Mouse (Mus musculus) forebrain, embryonic 15.5 days (tissue): Measurements from ENCODE around the gene Ckap5. TPM values are rescaled to one million over a fixed set of nuclear protein-coding genes. Genes with fewer than 3 reads are reported as not detected.
A peak's percentile ranks its signal among the peaks of the same experiment; 100 is the strongest.
"Not testable (repeated sequence)": the region's sequence is repeated elsewhere in the genome, so short reads cannot be mapped to it uniquely, and the experiment has no call there.

Experiments used
- ATAC-seq: fragments of 200-750 bp; cut with Nextera tagmentation; replicated peaks from 2 replicates; pipeline ENCODE4 v1.8.0; 2017; ENCODE audit warnings: mild to moderate bottlenecking, moderate TSS enrichment, moderate library complexity
- H3K27ac ChIP-seq: fragments of 300-500 bp; sonication (generic); replicated peaks from 2 replicates; pipeline ENCODE4 v1.5.1; 2015; ENCODE audit warnings: mild to moderate bottlenecking, inconsistent platforms
- H3K27me3 ChIP-seq: fragments of 300-500 bp; sonication (generic); 2 replicates; pipeline ENCODE4 v1.6.1; 2015; ENCODE audit warnings: inconsistent platforms
- H3K36me3 ChIP-seq: fragments of 300-500 bp; sonication (generic); 2 replicates; pipeline ENCODE4 v1.6.1; 2015; ENCODE audit warnings: mild to moderate bottlenecking, inconsistent platforms
- H3K4me1 ChIP-seq: fragments of 300-500 bp; sonication (generic); 2 replicates; pipeline ENCODE4 v1.6.1; 2015; ENCODE audit warnings: inconsistent platforms
- H3K4me2 ChIP-seq: fragments of 300-500 bp; sonication (generic); replicated peaks from 2 replicates; pipeline ENCODE4 v1.6.1; 2015; ENCODE audit warnings: mild to moderate bottlenecking, inconsistent platforms
- H3K4me3 ChIP-seq: fragments of 300-500 bp; sonication (generic); 2 replicates; pipeline ENCODE4 v1.5.1; 2015; ENCODE audit warnings: mild to moderate bottlenecking, inconsistent platforms
- H3K9ac ChIP-seq: fragments of 300-500 bp; sonication (generic); replicated peaks from 2 replicates; pipeline ENCODE4 v1.6.1; 2015; ENCODE audit warnings: mild to moderate bottlenecking, inconsistent platforms
- H3K9me3 ChIP-seq: fragments of 300-500 bp; sonication (generic); 2 replicates; pipeline ENCODE4 v1.6.1; 2016; ENCODE audit warnings: inconsistent platforms
- WGBS: fragments of 180-500 bp; shearing (Covaris S2); methylation state at CpG from one replicate; pipeline ENCODE4 v1.1.7; 2015; ENCODE audit warnings: mixed read lengths; 5-methylcytosine and 5-hydroxymethylcytosine counted together
- polyA plus RNA-seq: library from polyadenylated mRNA; unstranded; fragments of >200 nt; fragmentation: Nextera tagmentation; extraction: Ambion mirVana; gene quantifications from 2 replicates; pipeline ENCODE4 v1.2.1, GENCODE M21; 2015

Ckap5 gene
- polyA plus RNA-seq, 1 experiment from 2014 or later: 139 TPM

DNA sequence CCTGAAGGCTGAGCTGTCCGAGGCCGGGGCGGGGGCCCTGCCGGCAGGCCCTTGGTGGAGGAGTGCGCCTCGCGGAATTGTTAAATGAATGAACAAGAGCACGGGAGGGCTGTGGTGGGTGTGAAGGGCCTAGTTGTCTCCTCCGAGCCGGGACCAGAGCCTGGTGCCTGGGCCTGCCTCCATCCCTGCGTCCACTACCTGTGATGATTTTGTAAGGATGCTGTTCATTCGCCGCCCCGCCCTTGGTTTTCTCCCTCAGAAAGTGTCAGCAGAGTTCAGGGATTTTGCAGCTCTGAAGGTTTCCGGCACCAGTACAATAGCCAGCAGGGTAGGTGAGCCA lies 555 bp downstream of the Ckap5 start:
- Histone ChIP-seq H3K4me3 (peak overlapping the region; percentile 89), H3K9me3 (no peaks in the 10 kb centered on the region), H3K36me3 (0 out of 2 replicates have a peak, but pooled peaks cover 11% of the 10 kb centered on the region), H3K4me2 (peak overlapping the region; percentile 60), H3K4me1 (peaks cover 8% of the 10 kb centered on the region), H3K27ac (peak overlapping the region; percentile 82), H3K9ac (peak overlapping the region; percentile 93), H3K27me3 (no peaks in the 10 kb centered on the region)
- peak; percentile 82 for ATAC-seq
- under 1% methylated on average over 15 of the region's 15 CpGs for WGBS

DNA sequence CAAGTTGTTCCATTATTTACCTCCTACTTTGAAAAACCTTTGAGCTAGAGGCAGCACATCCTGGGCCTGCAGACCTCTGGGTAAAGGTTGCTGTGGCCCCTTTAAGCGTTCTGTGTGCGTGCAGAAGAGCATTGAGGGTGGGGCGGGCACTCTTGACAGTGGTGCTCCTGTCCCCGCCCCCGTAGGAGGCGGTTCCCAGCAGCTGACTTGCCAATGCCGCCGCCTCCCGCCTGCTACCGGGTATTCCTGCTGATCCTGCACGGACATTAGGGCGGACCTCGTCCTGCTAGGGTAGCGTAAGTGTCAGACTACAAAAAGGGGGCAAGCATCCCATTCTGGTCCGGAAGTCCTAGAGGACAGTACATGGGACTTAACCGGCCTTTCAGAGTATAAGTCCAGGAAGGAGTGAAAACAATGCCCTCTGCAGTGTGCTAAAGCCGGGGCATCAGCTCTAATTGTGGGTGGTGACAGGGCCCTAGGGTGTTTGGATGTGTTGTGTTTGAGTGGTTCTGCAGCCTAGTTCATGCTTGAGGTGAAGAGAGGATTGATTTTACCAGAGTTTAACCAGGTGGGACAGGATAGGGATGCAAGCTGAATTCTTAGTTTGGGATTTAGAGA lies 11.1 kb downstream of the Ckap5 start:
- 2% methylated on average over 17 of the region's 17 CpGs for WGBS
- peak overlapping the region; percentile 44 for H3K4me2 ChIP-seq

DNA sequence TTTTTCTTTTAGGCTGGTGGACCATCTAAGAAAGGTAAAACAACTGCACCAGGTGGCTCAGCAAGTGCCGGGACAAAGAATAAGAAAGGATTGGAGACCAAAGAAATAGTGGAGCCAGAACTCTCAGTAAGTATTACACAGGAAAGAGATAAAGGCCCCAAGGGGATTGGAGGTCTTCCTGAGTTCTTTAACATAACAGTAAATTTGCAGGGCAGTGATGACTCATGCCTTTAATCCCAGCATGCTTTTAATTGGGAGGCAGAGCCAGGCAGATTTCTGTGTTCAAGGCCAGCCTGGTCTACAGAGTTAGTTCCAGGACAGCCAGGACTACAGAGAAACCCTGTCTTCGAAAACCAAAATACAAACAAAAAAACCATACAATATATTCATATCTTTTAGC lies 41.6 kb downstream of the Ckap5 start:
- no peak overlapping the region for H3K4me2 ChIP-seq
- no peak overlapping the region for H3K4me3 ChIP-seq
- H3K36me3 ChIP-seq: peaks cover 81% of the 10 kb centered on the region
- no peak overlapping the region for H3K9ac ChIP-seq
- ATAC-seq: no peak
- H3K4me1 ChIP-seq: no peaks in the 10 kb centered on the region
- 98% methylated on average over 2 of the region's 2 CpGs for whole genome bisulfite sequencing
- H3K27ac ChIP-seq: no peak overlapping the region
- H3K27me3 ChIP-seq: no peaks in the 10 kb centered on the region
- no peaks in the 10 kb centered on the region for H3K9me3 ChIP-seq

More for the DNA sequence above, 11.1 kb downstream of the Ckap5 start:
- ATAC-seq: peak; percentile 80
- Histone ChIP-seq H3K4me1 (peaks cover 22% of the 10 kb centered on the region), H3K9me3 (no peaks in the 10 kb centered on the region), H3K27ac (no peak overlapping the region), H3K4me3 (peak overlapping the region; percentile 34), H3K9ac (peak overlapping the region; percentile 33; the same call in 1 of the 2 replicates), H3K36me3 (no peaks in the 10 kb centered on the region), H3K27me3 (no peaks in the 10 kb centered on the region)

DNA sequence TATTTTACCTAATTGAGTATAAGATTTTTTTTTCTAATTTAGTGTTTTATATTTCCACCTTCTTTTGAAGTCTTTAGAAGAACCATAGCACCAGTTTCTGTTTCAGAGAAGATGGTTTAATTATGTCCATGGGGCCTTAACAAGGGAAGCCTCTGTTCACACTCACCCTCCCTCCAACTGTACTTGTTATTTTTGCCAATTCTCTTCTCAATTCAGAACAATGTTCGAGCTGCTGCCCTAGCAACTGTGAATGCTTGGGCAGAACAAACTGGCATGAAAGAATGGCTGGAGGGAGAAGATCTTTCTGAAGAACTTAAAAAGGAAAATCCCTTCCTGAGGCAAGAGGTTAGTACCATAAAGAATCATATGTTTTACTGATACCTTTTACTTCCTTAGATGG lies 54.3 kb downstream of the Ckap5 start:
- no peak overlapping the region for H3K4me3 ChIP-seq
- ATAC-seq: no peak
- no peaks in the 10 kb centered on the region for H3K9me3 ChIP-seq
- no peaks in the 10 kb centered on the region for H3K27me3 ChIP-seq
- H3K4me1 ChIP-seq: no peaks in the 10 kb centered on the region
- 0 out of 2 replicates have a peak overlapping the region, but pooled peaks have one; percentile 8 for H3K27ac ChIP-seq
- H3K9ac ChIP-seq: no peak overlapping the region
- WGBS: 50% methylated on average over 1 of the region's 1 CpGs
- no peak overlapping the region for H3K4me2 ChIP-seq
- H3K36me3 ChIP-seq: peaks cover 72% of the 10 kb centered on the region

DNA sequence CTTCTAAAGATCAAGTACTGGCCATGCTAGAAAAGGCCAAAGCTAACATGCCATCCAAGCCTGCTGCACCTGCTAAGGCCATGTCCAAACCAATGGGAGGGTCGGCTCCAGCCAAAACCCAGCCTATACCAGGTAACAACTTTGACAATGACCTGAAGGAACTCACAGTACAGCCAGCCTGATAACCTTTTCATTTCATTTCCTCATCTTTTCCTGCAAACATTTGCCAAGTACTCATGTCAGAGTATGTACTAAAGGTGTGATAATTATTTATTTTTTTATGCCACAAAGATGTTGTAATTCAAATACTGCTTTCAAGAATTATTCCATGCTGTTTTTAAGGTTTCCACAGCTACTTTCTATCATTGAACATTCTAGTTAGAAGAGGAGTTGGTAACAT lies 59.7 kb downstream of the Ckap5 start:
- 97% methylated on average over 1 of the region's 1 CpGs for WGBS
- no peaks in the 10 kb centered on the region for H3K4me1 ChIP-seq
- no peaks in the 10 kb centered on the region for H3K9me3 ChIP-seq
- H3K36me3 ChIP-seq: peaks cover 68% of the 10 kb centered on the region
- no peak overlapping the region for H3K4me2 ChIP-seq
- no peak for ATAC-seq
- no peak overlapping the region for H3K4me3 ChIP-seq
- no peak overlapping the region for H3K9ac ChIP-seq
- H3K27me3 ChIP-seq: no peaks in the 10 kb centered on the region
- no peak overlapping the region for H3K27ac ChIP-seq

DNA sequence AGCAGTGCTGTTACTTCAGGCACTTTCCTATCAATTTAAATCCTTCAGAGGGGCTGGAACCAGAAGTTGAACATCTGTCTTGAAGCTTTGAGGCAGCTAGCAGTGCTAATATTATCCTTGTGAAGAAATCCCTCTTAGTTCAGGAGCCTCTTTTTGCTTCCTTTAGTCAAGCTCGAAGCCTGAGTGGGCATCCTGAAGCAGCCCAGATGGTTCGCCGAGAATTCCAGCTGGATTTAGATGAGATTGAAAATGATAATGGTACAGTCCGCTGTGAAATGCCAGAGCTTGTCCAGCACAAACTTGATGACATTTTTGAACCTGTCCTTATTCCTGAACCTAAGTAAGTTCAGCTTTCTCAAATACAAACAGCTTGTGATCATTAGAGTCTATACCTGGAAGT lies 73.9 kb downstream of the Ckap5 start:
- Histone ChIP-seq H3K9me3 (no peaks in the 10 kb centered on the region), H3K27ac (no peak overlapping the region), H3K9ac (no peak overlapping the region), H3K4me1 (no peaks in the 10 kb centered on the region), H3K4me3 (no peak overlapping the region), H3K4me2 (no peak overlapping the region), H3K36me3 (peaks cover 81% of the 10 kb centered on the region), H3K27me3 (no peaks in the 10 kb centered on the region)
- 96% methylated on average over 4 of the region's 4 CpGs for WGBS
- no peak for ATAC-seq

DNA sequence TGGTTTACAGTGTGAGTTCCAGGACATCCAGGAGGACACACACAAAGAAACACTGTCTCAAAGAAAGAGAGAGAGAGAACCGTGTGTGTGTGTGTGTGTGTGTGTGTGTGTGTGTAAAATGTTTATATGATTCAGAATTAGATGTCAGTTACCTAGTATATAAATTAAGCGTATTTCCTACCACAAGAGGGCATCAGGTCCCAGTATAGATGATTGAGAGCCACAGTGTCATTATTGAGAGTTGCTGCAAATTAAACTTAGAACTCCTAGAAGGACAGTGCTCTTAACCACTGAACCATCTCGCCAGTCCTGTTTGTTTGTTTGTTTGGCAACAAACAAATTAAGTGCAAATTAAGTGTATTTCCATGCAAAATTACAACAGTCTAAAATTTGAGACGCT lies 75.8 kb downstream of the Ckap5 start:
- 96% methylated on average over 4 of the region's 4 CpGs for WGBS
- Histone ChIP-seq H3K27me3 (no peaks in the 10 kb centered on the region), H3K9ac (no peak overlapping the region)

DNA sequence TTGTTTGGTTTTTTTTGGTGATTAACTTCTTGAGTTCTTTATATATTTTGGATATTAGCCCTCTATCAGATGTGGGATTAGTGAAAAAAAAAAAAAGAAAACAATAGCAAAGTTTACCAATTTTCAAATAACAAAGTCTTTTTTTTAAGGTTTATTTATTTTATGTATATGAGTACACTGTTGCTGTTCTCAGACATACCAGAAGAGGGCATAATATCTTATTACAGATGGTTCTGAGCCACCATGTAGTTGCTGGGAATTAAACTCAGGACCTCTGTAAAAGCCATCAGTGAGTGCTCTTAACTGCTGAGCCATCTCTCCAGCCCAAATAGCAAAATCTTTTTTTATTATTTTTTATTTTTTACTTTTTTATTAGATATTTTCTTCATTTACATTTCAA lies 82.8 kb downstream of the Ckap5 start:
- H3K4me1 ChIP-seq, H3K9ac ChIP-seq, H3K4me2 ChIP-seq, H3K4me3 ChIP-seq, H3K27ac ChIP-seq, H3K9me3 ChIP-seq, H3K27me3 ChIP-seq, ATAC-seq: not testable (repeated sequence)
- H3K36me3 ChIP-seq: peaks cover 62% of the 10 kb centered on the region

More for the DNA sequence above, 75.8 kb downstream of the Ckap5 start:
- H3K4me2 ChIP-seq: no peak overlapping the region
- H3K9me3 ChIP-seq: no peaks in the 10 kb centered on the region
- H3K36me3 ChIP-seq: peaks cover 77% of the 10 kb centered on the region
- ATAC-seq: no peak
- no peak overlapping the region for H3K27ac ChIP-seq
- no peak overlapping the region for H3K4me3 ChIP-seq
- H3K4me1 ChIP-seq: no peaks in the 10 kb centered on the region

DNA sequence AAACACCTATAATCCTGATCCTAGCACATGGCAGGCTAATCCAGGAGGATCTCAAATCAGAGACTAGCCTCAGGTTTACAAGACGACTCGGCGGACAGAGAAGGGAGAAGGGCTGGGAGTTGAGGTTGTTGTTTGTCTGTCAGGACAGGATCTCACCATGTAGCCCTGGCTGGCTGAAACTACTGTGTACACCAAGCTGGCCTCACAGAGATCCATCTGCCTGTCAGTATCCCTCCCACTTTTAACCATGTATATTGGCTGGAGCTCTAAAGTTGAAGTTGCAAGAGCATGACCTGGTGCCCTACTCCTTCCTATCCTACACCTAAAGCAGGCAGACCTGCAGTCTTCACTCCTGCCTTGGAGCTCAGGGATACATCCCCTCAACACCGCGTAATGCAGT lies 95.8 kb downstream of the Ckap5 start:
- H3K9me3 ChIP-seq: no peaks in the 10 kb centered on the region
- 89% methylated on average over 5 of the region's 5 CpGs for WGBS
- peaks cover 62% of the 10 kb centered on the region for H3K36me3 ChIP-seq
- no peaks in the 10 kb centered on the region for H3K4me1 ChIP-seq
- no peaks in the 10 kb centered on the region for H3K27me3 ChIP-seq
- H3K4me2 ChIP-seq: no peak overlapping the region
- no peak overlapping the region for H3K4me3 ChIP-seq
- no peak for ATAC-seq
- no peak overlapping the region for H3K9ac ChIP-seq
- H3K27ac ChIP-seq: no peak overlapping the region

DNA sequence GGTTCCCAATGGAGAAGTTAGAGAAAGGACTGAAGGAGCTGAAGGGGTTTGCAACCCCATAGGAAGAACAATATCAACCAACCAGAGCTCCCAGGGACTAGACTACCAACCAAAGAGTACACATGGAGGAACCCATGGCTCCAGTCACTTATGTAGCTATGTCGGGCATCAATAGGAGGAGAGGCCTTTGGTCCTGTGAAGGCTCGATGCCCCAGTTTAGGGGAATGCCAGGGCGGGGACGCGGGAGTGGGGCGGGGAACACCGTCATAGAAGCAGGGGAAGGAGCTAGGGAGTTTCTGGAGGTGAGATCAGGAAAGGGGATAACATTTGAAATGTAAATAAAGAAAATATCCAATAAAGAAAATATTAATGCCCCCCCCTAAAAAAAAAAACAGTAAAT lies 96.8 kb downstream of the Ckap5 start:
- not testable (repeated sequence) for H3K4me3 ChIP-seq, H3K4me1 ChIP-seq, H3K9me3 ChIP-seq, ATAC-seq, H3K9ac ChIP-seq, H3K27me3 ChIP-seq, H3K27ac ChIP-seq, H3K4me2 ChIP-seq
- 96% methylated on average over 7 of the region's 7 CpGs for WGBS
- peaks cover 51% of the 10 kb centered on the region for H3K36me3 ChIP-seq

DNA sequence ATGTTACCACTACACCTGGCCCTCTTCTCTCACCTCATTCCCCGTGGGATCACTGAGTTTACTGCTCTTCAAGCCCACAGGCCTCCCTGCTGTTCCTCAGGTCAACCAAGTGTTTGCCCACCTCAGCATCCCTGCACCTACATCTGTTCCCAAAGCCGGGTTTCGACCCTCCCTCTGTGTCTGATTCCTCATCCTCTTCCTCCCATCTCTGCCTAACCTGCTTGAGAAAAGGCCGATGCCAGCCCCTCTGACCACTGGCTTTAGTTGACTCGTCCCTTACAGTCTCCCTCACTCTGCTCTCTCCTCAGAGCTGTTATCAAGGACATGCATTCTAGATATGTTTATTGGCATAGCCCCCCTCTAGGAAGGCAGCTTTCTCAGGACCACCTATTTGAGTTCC lies 100.9 kb downstream of the Ckap5 start:
- Histone ChIP-seq H3K9me3 (no peaks in the 10 kb centered on the region), H3K27me3 (no peaks in the 10 kb centered on the region), H3K4me1 (no peaks in the 10 kb centered on the region), H3K4me2 (no peak overlapping the region), H3K36me3 (peaks cover 12% of the 10 kb centered on the region; the same call in 1 of the 2 replicates), H3K9ac (no peak overlapping the region), H3K4me3 (no peak overlapping the region), H3K27ac (no peak overlapping the region)
- no peak for ATAC-seq
- 74% methylated on average over 5 of the region's 5 CpGs for WGBS

DNA sequence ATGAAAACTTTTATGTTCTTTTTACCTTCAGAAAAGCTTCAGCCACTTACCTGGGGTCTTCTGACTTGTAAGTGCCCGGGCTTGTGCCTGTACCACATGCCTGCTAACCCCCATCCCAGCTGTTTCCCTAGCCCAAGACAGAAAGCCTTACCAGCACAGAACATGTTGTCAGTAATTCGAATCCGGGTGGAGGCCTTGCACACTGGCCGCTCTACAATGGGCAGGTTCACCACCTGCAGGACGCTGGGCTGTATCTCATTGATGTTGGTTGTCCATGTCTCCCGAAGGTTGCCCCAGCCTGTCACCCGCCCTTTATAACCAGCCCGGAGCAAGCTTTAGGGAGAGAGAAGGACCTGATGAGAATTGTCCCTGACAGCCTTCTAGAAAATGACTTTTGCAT lies 101.6 kb downstream of the Ckap5 start:
- no peaks in the 10 kb centered on the region for H3K9me3 ChIP-seq
- no peak overlapping the region for H3K4me2 ChIP-seq
- no peaks in the 10 kb centered on the region for H3K27me3 ChIP-seq
- peaks cover 8% of the 10 kb centered on the region; the same call in 1 of the 2 replicates for H3K36me3 ChIP-seq
- H3K4me3 ChIP-seq: no peak overlapping the region
- no peak for ATAC-seq
- no peaks in the 10 kb centered on the region for H3K4me1 ChIP-seq
- H3K27ac ChIP-seq: no peak overlapping the region
- no peak overlapping the region for H3K9ac ChIP-seq
- 95% methylated on average over 8 of the region's 8 CpGs for WGBS

DNA sequence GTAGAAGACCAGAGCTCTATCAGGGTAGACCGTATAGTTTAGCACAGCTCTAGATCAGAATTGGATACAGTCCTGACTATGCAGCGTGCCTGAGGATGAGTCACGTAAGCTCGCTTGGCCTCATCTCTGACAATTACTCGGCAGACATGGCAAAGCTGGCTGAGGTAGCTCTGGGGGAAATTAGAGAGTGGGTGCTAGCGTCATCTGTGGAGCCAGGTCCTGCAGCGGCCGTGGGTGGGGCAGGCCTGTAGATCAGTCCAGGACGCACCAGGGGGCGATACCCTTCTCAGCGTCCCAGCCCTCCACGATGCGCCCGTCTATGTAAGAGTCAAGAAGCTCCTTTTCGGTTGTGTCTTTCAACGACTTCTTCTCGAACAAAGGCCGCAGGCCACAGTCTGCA lies 103.1 kb downstream of the Ckap5 start:
- no peak overlapping the region for H3K27ac ChIP-seq
- no peak for ATAC-seq
- no peak overlapping the region for H3K4me3 ChIP-seq
- H3K9ac ChIP-seq: no peak overlapping the region
- no peaks in the 10 kb centered on the region for H3K36me3 ChIP-seq
- H3K4me1 ChIP-seq: no peaks in the 10 kb centered on the region
- no peak overlapping the region for H3K4me2 ChIP-seq
- H3K9me3 ChIP-seq: no peaks in the 10 kb centered on the region
- H3K27me3 ChIP-seq: no peaks in the 10 kb centered on the region
- 87% methylated on average over 18 of the region's 18 CpGs for WGBS
